Mouse (Mus musculus) E14TG2a.4 (cell line): ENCODE results near the gene 2610507B11Rik.

Experiments
- CTCF ChIP-seq: conservative IDR thresholded peaks from 2 replicates; pipeline ENCODE4 v1.5.1; 2014; ENCODE audit warnings: low read length
- NANOG ChIP-seq: IDR thresholded peaks from 2 replicates; pipeline ENCODE4 v1.6.1; 2014; ENCODE audit warnings: borderline replicate concordance, low read length, mixed read lengths

- TF ChIP-seq CTCF (no peak), NANOG (no peak)
Measured at GRCm38 (mm10) chr11:78260489-78261258, 878 bp upstream of the 2610507B11Rik start.
